Mouse (Mus musculus): ENCODE measurements around the gene Ccr9.

- TF ChIP-seq CTCF (IDR thresholded peaks at IDR 0.05; ENCODE audit: extremely low read depth, insufficient read depth, insufficient read length, insufficient replicate concordance), result no peak
- no peak for TF ChIP-seq POLR2A (IDR thresholded peaks at IDR 0.05; ENCODE audit: low read depth, low read length)
These were observed 28.3 kb upstream of the Ccr9 start for GRCm38 (mm10) chr9:123649785-123650511.

Data from spleen, adult 2 months (tissue).